Mouse (Mus musculus) kidney, adult 2 months (tissue): ENCODE results near the gene Lhfpl2.

Source experiments
- CTCF ChIP-seq: fragments of 200-500 bp; conservative IDR thresholded peaks from 2 replicates; pipeline ENCODE4 v1.5.1; 2011; ENCODE audit warnings: low read depth, mild to moderate bottlenecking, control low read depth, low read length, moderate library complexity, mixed read lengths; ENCODE audit not compliant: insufficient read depth, insufficient read length
- POLR2A ChIP-seq: fragments of 200-500 bp; IDR thresholded peaks from one replicate; pipeline ENCODE4 v1.6.1; 2011; ENCODE audit warnings: low read depth, low read length, control low read depth

GRCm38 (mm10) chr13:94182026-94182425 is 124.4 kb downstream of the Lhfpl2 start:
- TF ChIP-seq CTCF (no peak), POLR2A (no peak)
